Mouse (Mus musculus) embryo, embryonic 9.5 days (tissue): ENCODE measurements at regions not wholly inside any gene's neighbourhood (a gene's known extent, or its start where the extent isn't known, plus 50 kb on each side); places are given as distances from the start of the nearest gene placed in this dataset.

ENCODE experiments used
- DNase-seq: peaks from one replicate; pipeline ENCODE4 v3.0.0-alpha.2; 2017; ENCODE audit errors: extremely low spot score

DNA sequence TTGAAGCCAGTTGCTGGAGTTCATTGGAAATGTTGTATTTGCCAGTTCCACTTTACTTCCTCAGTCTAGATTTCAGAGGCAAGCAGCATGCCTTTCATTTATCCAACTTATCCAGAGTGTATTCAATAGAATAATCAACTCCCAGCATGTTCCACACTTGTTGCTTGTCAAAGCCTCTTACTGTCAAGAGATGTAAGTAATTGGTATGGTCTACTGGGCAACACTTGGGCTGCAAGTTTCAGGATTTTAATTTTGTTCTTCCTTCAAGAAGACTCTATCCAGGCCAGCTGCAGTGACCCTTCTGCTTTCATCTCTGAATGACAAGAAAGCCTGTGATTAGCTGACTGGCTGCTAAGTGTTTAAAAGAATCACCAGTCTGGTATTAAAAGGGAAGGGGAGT, 3131.6 kb upstream of the Lrrc6 start:
- DNase-seq, result no peak

DNA sequence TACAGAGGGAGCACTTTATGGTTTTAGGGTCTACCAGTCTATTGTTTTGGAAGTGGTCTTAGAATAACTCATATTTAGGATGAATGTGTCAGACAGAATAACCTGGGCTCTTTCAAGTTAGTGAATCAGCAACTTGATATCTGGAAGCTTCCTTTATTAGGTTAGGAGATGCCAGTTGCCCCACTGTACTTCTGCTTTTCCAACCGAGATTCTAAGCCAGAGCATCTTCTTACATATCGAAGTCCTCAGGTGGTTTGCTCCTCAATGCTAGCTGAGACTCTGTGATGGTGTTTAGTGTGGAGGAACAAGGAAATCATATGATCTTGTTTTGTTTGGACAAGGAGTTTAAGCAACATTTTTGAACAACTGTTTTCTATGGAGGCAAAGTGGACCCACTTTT, 3117.3 kb upstream of the Lrrc6 start:
- no peak for DNase-seq

- DNase-seq, result no peak
Measured at GRCm38 (mm10) chr15:69614048-69614447, 3113.3 kb upstream of the Lrrc6 start.

GRCm38 (mm10) chr15:69591219-69592006, 3090.7 kb upstream of the Lrrc6 start:
- DNase-seq, result peak; percentile 22

DNA sequence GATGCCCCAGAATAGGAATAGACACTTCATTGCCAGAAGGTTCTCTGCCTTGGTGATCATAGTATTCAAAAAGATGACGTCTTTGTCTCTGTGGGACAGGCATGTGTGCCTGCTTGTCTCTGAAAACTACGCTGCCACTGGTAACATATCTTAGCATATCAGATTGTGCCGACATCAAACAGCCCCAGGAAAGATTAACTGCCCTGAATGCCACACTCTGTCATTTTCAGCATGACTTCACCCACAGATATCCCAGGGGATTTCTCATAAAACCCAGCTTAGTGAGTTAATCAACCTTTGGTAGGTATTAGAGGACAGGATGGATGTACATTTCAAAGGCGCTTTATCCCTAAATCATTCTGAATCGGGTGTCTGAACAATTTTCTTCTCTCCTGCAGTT, 3087.4 kb upstream of the Lrrc6 start:
- no peak for DNase-seq

DNA sequence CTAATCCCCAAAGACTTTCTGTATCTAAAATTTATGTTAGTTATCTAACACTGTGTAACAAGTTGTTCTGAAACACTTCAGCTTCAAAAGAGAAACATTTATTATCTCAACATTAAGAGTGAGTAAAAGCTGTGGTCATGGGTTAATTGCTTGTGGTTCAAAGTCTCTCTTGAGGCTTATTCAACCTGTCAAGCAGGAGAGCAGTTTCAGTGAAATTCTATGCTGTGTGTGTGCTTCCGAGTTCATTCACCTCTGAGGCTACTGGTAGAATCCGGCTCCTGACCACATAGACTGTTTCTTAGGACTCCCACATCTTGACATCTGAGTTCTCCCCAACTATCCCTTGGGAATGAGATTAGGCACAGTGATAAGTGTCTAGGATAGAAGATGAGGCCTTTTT, 3076.0 kb upstream of the Lrrc6 start:
- no peak for DNase-seq

DNA sequence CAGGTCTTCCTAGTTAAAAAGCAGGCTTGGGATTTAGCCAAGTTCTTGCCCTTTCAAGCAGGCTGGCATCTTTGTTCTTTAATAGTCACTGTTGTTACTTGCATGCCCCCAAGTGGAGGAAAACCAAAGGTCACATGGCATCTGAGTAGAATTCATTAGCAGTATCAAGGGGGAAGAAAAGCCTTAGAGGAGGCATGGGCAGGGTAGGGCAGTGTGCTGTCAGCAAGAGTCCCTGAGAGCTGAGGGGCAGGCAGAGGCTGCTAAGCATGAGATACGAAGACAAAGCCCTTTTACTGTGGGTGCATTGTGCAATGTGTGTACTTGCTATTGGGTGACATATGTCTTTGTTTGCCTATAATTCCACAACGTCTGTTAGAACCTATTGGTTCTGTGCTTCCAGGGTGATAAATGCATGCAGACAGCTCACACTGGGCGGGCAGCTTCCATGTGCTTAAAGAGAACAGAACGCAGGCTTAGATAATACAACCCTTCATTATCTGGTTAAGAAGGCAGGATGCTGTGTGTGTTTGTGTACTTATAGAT, 3075.0 kb upstream of the Lrrc6 start:
- peak; percentile 53 for DNase-seq

DNA sequence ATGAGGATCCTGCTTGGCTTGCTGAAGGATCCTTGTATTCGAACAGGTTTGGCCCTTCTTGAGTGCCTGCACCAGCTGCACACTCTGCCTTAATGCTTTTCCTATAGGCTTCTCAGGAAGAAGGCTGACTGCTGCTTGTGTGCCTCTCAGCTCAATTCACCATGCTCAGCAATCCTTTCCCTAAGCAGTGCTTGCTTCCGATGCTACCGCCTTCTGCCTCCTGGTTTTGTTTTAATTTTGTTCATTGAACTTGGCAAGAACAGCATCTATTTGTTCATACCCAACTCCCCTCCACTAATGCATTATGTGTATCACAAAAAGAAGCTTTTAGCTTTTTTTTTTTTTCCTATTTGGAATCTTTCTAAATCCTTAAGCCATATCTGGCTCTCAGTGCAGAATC, 3053.5 kb upstream of the Lrrc6 start:
- DNase-seq, result no peak

GRCm38 (mm10) chr15:69552062-69552628, 3051.4 kb upstream of the Lrrc6 start:
- peak; percentile 14 for DNase-seq

DNA sequence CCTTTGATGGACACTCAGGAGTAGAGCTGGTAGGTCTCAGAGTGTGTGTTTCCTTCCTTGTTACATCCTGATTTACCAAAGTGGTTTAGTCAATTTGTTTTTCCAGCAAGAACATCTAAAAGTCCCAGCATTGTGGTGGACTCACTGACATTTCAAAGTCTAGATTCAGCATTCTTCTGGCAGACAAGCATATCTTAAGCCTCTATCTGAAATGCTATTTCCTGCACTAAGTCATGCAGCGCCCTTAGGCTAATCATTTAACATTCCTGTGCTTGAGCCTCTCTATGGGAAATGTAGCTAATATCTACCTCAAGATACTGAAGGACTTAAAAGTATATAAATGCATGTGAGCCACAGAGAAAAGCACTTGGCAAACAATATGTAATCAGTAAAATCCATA, 3050.3 kb upstream of the Lrrc6 start:
- no peak for DNase-seq

DNA sequence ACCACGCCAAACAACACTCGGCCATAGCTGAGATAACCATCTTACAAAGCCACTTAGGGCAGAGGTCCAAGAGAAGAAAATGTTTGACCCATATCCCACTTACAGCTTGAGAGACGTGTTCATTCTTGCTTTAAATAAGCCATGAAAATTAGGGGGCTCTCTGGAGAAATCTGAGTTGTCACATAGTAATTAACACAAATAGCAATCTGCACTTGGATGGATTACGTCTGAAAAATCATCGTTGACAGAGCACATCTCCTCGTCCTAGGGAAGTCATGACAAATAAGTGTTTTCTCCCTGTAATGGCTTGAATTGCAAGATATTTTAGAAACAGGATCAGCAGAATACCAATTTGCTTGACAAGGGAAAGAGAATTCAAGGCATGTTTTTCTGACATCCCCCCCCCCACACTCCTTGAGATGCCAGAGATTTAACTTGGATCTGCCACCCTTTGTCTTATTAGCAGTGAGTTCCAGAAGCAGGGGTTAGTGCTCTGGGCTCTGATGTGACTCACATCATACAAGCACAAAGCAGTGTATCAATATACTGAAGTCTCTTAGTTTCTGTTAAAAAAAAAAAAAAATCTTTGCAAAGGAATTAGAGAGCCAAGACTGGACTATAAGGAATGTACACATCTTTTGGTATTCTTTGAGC, 3025.9 kb upstream of the Lrrc6 start:
- no peak for DNase-seq

- no peak for DNase-seq
Measured at GRCm38 (mm10) chr15:69484421-69485074, 2983.8 kb upstream of the Lrrc6 start.

- no peak for DNase-seq
Measured at GRCm38 (mm10) chr15:69483096-69483495, 2982.4 kb upstream of the Lrrc6 start.

GRCm38 (mm10) chr15:69481087-69481486, 2980.4 kb upstream of the Lrrc6 start:
- DNase-seq, result no peak

- DNase-seq, result no peak
Measured at GRCm38 (mm10) chr15:69477050-69477449, 2976.3 kb upstream of the Lrrc6 start.

DNA sequence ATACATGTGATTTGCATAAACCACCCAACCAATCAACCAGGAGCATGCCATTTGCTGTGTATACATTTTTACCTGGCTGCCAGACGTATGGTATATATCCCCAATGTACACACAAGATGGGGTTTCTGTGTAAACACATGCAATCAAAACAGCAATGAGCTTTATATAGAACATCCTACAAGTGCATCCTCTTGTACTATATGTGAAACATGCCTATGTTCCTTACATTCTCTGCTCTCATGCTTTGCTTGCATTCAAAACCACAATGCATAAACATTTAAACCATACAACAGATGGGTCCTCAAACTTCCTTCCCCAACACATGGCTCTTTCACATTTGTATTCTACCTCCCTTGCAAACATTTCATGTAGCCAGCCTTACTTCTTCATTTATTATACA, 2968.9 kb upstream of the Lrrc6 start:
- no peak for DNase-seq

GRCm38 (mm10) chr15:69460581-69461194, 2960.0 kb upstream of the Lrrc6 start:
- no peak for DNase-seq

DNA sequence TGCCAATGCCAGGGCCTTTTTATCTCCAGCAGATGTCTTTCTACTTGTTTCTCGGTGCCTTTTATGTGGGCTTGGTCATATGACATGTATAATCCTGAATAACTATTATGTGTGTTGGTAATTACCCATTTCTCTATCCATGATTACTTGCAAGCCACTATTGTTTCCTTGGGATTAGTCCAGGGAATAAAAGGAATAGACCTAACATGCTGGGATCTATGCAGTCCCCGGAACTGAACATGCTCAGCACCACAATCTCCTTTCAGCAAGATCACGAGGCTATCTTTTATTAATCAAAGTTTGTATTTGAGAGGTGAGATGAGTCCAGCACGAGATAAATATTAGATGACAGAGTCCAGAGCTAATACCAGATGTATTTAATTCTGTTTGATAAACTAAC, 2956.8 kb upstream of the Lrrc6 start:
- no peak for DNase-seq

DNA sequence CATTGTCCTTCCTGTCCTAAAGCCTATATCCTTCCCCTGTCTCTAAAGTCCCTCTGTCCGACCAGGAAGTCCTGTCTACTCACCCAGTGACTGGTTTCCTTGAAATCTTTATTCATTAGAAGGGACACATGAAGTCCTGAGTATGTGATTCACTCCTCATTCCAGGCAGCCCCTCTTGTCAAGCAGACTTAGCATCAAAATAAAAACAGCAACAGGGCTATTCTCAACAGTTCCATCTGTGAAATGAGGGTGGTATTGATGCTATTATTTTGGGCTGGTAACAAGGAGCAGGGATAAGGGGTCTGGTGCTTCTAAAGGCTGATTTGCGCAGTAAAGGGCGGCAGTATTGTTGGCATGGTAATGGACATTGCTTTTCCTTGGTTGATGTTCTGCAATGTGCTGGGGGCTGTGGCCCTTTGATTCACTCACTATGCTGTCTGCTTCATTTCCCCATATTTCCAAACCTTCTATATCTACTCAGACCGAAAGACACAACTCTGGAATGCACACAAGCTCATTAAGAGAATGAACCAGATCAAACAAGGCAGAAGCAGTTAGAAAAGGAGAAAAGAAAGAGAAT, 2955.6 kb upstream of the Lrrc6 start:
- DNase-seq, result no peak

DNA sequence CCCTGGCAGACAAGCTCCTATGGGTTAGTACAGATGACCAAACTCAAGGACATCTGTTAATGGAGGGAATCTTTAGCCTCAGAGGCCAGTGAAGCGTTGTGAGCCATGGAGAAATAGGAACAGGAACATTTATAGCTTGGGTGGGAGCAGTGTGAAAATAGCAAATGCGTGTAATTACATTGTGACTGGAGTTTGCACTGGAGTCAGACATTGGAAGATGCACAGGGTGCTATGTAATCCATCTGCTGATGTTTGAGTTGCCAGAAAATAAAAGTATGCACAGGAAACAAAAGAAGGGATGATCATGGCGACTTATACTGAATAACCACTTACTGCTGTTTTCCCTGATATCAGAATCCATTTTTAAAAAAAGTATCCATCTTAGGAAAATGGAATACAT, 2940.3 kb upstream of the Lrrc6 start:
- DNase-seq, result no peak

DNA sequence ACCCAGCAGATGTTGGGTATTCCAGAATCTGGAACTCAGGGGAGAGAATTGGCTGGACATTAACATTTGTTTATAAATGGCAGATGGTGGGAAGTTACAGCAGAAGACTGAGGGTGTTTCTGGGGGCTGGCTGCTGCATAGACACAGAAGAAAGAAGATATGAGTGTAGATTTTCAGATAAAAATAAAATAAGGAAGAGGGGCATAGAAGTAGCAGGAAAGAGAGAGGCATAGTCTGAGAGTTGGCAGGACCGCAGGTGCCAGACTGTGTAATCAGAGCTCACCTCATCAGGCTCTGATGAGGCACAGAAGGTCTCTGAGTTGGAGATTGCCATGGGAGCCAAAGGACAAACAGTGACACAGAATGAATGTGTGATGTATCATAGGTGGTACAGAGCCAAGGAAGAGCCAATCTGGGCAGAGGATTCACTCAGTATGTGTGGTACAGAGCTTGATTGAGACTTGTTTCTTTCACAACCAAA, 2912.9 kb upstream of the Lrrc6 start:
- no peak for DNase-seq
